Mouse (Mus musculus) heart, embryonic 11.5 days (tissue): ENCODE results near the gene Chrne. TPM values are rescaled to one million over a fixed set of nuclear protein-coding genes. Genes with fewer than 3 reads are reported as not detected.

Experiments
- ATAC-seq: fragments of 200-750 bp; cut with Nextera tagmentation; replicated peaks from 2 replicates; pipeline ENCODE4 v1.8.0; 2017; ENCODE audit warnings: moderate library complexity; ENCODE audit not compliant: insufficient number of reproducible peaks, low FRiP score, low TSS enrichment
- H3K27ac ChIP-seq: fragments of 300-500 bp; sonication (generic); 2 replicates; pipeline ENCODE4 v1.5.1; 2014; ENCODE audit warnings: mild to moderate bottlenecking, low read depth, low read length
- H3K27me3 ChIP-seq: fragments of 300-500 bp; sonication (generic); 2 replicates; pipeline ENCODE4 v1.6.1; 2014; ENCODE audit warnings: mild to moderate bottlenecking, low read length, mixed read lengths; ENCODE audit not compliant: control insufficient read depth, insufficient read depth
- H3K36me3 ChIP-seq: fragments of 300-500 bp; sonication (generic); 2 replicates; pipeline ENCODE4 v1.6.1; 2014; ENCODE audit warnings: mild to moderate bottlenecking, low read length, moderate library complexity, mixed read lengths; ENCODE audit not compliant: control insufficient read depth, insufficient read depth
- H3K4me1 ChIP-seq: fragments of 300-500 bp; sonication (generic); 2 replicates; pipeline ENCODE4 v1.6.1; 2014; ENCODE audit warnings: low read length; ENCODE audit not compliant: control insufficient read depth, insufficient read depth
- H3K4me2 ChIP-seq: fragments of 300-500 bp; sonication (generic); 2 replicates; pipeline ENCODE4 v1.6.1; 2014; ENCODE audit warnings: mild to moderate bottlenecking, moderate library complexity
- H3K4me3 ChIP-seq: fragments of 300-500 bp; sonication (generic); 2 replicates; pipeline ENCODE4 v1.5.1; 2014; ENCODE audit warnings: low read depth, low read length
- H3K9ac ChIP-seq: fragments of 300-500 bp; sonication (generic); 2 replicates; pipeline ENCODE4 v1.6.1; 2014; ENCODE audit warnings: mild to moderate bottlenecking, low read depth, low read length, moderate library complexity
- H3K9me3 ChIP-seq: fragments of 300-500 bp; sonication (generic); replicated peaks from 2 replicates; pipeline ENCODE4 v1.6.1; 2016; ENCODE audit warnings: low read length; ENCODE audit not compliant: control insufficient read depth
- WGBS: fragments of 180-500 bp; shearing (Covaris S2); extraction: QIAGEN DNeasy Blood & Tissue Kit; methylation state at CpG from one replicate; pipeline ENCODE4 v1.1.7; 2014; ENCODE audit not compliant: insufficient replicate concordance; 5-methylcytosine and 5-hydroxymethylcytosine counted together
- polyA plus RNA-seq: library from polyadenylated mRNA; unstranded; fragments of >200 nt; fragmentation: Nextera tagmentation; extraction: Ambion mirVana; gene quantifications from 2 replicates; pipeline ENCODE4 v1.2.1, GENCODE M21; 2014

Gene Chrne
- polyA plus RNA-seq, 1 experiment from 2014 or later: not detected

DNA sequence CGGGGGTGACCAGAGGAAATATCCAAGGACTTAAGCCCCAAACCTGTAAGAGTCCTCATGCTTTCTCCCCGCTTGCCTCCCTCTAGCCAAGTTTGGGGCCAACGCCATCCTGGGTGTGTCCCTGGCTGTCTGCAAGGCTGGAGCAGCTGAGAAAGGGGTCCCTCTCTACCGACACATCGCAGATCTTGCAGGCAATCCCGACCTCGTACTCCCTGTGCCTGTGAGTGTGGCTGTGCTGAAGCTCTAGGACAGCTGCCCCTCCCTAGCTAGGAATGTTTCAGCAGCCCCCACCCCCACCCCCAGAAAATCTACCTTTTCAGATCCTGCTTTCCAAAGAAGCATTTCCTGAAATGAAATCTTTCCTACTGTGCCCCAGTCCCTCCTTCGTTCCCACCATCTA, 39.9 kb upstream of the Chrne start:
- Histone ChIP-seq H3K9me3 (no peaks in the 10 kb centered on the region), H3K4me3 (no peak overlapping the region), H3K9ac (no peak overlapping the region), H3K4me1 (peaks cover 27% of the 10 kb centered on the region), H3K27me3 (no peaks in the 10 kb centered on the region), H3K4me2 (peak overlapping the region; percentile 82; the same call in 1 of the 2 replicates), H3K36me3 (peaks cover 15% of the 10 kb centered on the region), H3K27ac (no peak overlapping the region)
- ATAC-seq: no peak
- 59% methylated on average over 8 of the region's 8 CpGs for WGBS

DNA sequence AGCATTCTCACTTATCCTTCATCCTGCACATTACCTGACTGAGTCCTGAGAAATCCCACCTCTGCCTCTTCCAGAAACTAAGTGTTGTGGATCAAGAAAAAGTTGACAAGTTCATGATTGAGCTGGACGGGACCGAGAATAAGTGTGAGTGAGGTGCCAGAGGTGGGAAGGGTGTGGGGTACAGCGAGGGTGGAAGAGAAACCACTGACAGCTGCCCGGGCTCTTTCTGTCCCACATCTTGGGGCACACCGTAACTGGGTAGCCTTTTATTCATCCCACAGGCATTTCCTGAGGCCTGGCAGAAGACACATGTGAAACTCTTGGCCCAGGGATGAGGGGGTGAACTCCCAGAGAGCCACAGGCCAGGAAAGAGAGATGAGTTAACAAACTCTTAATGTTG, 39.5 kb upstream of the Chrne start:
- peak overlapping the region; percentile 100; the same call in 1 of the 2 replicates for H3K4me3 ChIP-seq
- ATAC-seq: no peak
- H3K27ac ChIP-seq: no peak overlapping the region
- 75% methylated on average over 5 of the region's 5 CpGs for whole genome bisulfite sequencing
- peaks cover 12% of the 10 kb centered on the region for H3K36me3 ChIP-seq
- H3K4me1 ChIP-seq: peaks cover 27% of the 10 kb centered on the region
- no peak overlapping the region; the same call in 1 of the 2 replicates for H3K9ac ChIP-seq
- no peaks in the 10 kb centered on the region for H3K9me3 ChIP-seq
- H3K4me2 ChIP-seq: peak overlapping the region; percentile 82
- no peaks in the 10 kb centered on the region for H3K27me3 ChIP-seq

GRCm38 (mm10) chr11:70657991-70658390, 39.0 kb upstream of the Chrne start:
- peak overlapping the region; percentile 100 for H3K4me3 ChIP-seq
- ATAC-seq: no peak
- H3K27me3 ChIP-seq: no peaks in the 10 kb centered on the region
- H3K9me3 ChIP-seq: no peaks in the 10 kb centered on the region
- peak overlapping the region; percentile 99 for H3K27ac ChIP-seq
- WGBS: 51% methylated on average over 9 of the region's 9 CpGs
- H3K4me1 ChIP-seq: peaks cover 27% of the 10 kb centered on the region
- peaks cover 9% of the 10 kb centered on the region for H3K36me3 ChIP-seq
- H3K9ac ChIP-seq: peak overlapping the region; percentile 62
- H3K4me2 ChIP-seq: peak overlapping the region; percentile 82

DNA sequence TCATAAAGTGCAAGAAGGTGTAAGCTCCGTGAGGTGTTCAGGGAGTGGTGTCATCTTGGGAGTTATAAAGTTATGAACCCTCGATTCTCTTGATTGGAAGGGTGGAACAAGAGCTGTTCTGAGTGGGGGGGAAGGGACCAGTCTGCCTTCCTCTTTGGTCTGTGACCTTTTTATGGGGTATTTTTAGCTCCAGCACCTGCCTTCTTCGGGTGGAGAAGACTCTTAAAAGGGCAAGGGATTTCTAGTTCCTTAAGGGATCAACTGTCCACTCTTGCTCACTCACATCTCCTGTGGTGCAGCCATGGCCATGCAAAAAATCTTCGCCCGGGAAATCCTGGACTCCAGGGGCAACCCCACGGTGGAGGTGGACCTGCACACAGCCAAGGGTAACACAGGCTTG, 38.6 kb upstream of the Chrne start:
- no peaks in the 10 kb centered on the region for H3K27me3 ChIP-seq
- H3K4me3 ChIP-seq: peak overlapping the region; percentile 100
- 32% methylated on average over 6 of the region's 6 CpGs for WGBS
- peaks cover 30% of the 10 kb centered on the region for H3K4me1 ChIP-seq
- peak overlapping the region; percentile 99 for H3K27ac ChIP-seq
- ATAC-seq: no peak
- H3K9ac ChIP-seq: peak overlapping the region; percentile 100
- peaks cover 8% of the 10 kb centered on the region for H3K36me3 ChIP-seq
- no peaks in the 10 kb centered on the region for H3K9me3 ChIP-seq
- H3K4me2 ChIP-seq: peak overlapping the region; percentile 82

- Histone ChIP-seq H3K4me3 (peak within 1 kb of the TSS; percentile 100), H3K27ac (peak within 1 kb of the TSS; percentile 99), H3K9ac (peak within 1 kb of the TSS; percentile 100), H3K4me1 (peaks cover 36% of the 10 kb centered on the region), H3K27me3 (no peaks in the 10 kb centered on the region), H3K36me3 (peaks cover 10% of the 10 kb centered on the region), H3K4me2 (peak within 1 kb of the TSS; percentile 82), H3K9me3 (no peaks in the 10 kb centered on the region)
- 2% methylated on average over 3 of the region's 3 CpGs for WGBS
- no peak for ATAC-seq
Observed at GRCm38 (mm10) chr11:70656964-70657363, 37.9 kb upstream of the Chrne start, which contains the start of gene Eno3. Eno3 (plus strand) TSS chr11:70657202.

- Histone ChIP-seq H3K9ac (peak overlapping the region; percentile 100), H3K36me3 (peaks cover 11% of the 10 kb centered on the region), H3K4me1 (peaks cover 39% of the 10 kb centered on the region), H3K27ac (peak overlapping the region; percentile 99), H3K4me2 (peak overlapping the region; percentile 82), H3K4me3 (peak overlapping the region; percentile 100), H3K9me3 (no peaks in the 10 kb centered on the region), H3K27me3 (no peaks in the 10 kb centered on the region)
- no peak; the same call in 1 of the 2 replicates for ATAC-seq
- 2% methylated on average over 16 of the region's 16 CpGs for WGBS
Observed at GRCm38 (mm10) chr11:70656456-70656927, 37.5 kb upstream of the Chrne start.

- no peaks in the 10 kb centered on the region for H3K27me3 ChIP-seq
- H3K4me1 ChIP-seq: peaks cover 45% of the 10 kb centered on the region
- H3K27ac ChIP-seq: peak overlapping the region; percentile 99
- H3K36me3 ChIP-seq: peaks cover 16% of the 10 kb centered on the region
- WGBS: under 1% methylated on average over 60 of the region's 61 CpGs
- peak overlapping the region; percentile 100 for H3K4me3 ChIP-seq
- H3K9ac ChIP-seq: peak overlapping the region; percentile 100
- no peaks in the 10 kb centered on the region for H3K9me3 ChIP-seq
- ATAC-seq: peak; percentile 10; the same call in 1 of the 2 replicates
- H3K4me2 ChIP-seq: peak overlapping the region; percentile 82
Observed at GRCm38 (mm10) chr11:70655571-70656455, 36.8 kb upstream of the Chrne start.

- H3K9me3 ChIP-seq: no peaks in the 10 kb centered on the region
- H3K4me1 ChIP-seq: peaks cover 50% of the 10 kb centered on the region
- peak overlapping the region; percentile 99 for H3K27ac ChIP-seq
- peaks cover 20% of the 10 kb centered on the region for H3K36me3 ChIP-seq
- peak overlapping the region; percentile 100 for H3K9ac ChIP-seq
- peak overlapping the region; percentile 82 for H3K4me2 ChIP-seq
- H3K27me3 ChIP-seq: no peaks in the 10 kb centered on the region
- peak overlapping the region; percentile 100 for H3K4me3 ChIP-seq
- under 1% methylated on average over 43 of the region's 48 CpGs for WGBS
- ATAC-seq: peak; percentile 45; the same call in 1 of the 2 replicates
Observed at GRCm38 (mm10) chr11:70654923-70655570, 36.0 kb upstream of the Chrne start.
